Mouse (Mus musculus): Measurements from ENCODE around the gene Dffa. TPM values are rescaled to one million over a fixed set of nuclear protein-coding genes. Genes with fewer than 3 reads are reported as not detected.
"Not testable (repeated sequence)": the region's sequence is repeated elsewhere in the genome, so short reads cannot be mapped to it uniquely, and the experiment has no call there.

The Dffa gene
- polyA plus RNA-seq, 1 experiment from 2014 or later = 26.9 TPM

DNA sequence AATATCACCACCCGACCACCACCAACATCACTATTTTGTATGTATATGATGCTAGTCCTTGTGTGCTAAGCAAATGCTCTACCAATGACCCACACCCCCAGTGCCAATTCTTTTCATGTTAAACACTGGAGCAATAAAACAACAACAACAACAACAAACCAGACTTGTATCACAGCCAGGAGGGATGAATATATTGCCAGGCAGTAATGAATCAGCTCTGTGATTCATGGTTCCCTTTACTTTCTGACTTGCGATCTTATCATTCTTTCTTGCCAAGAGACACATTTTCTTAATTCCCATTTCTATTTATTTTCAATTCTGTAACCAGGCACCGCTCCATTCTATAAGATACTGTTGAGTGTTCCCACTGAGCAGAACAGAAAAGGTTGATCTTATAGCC is 2.5 kb upstream of the Dffa start:
- no peaks in the 10 kb centered on the region for H3K9me3 ChIP-seq (ENCODE audit: control insufficient read depth)
- no peak overlapping the region for H3K4me3 ChIP-seq (ENCODE audit: low read depth, low read length)
- WGBS = 85% methylated on average over 3 of the region's 3 CpGs
- no peak overlapping the region for H3K27ac ChIP-seq (ENCODE audit: low read depth, low read length)
- TF ChIP-seq CTCF (IDR thresholded peaks at IDR 0.05; ENCODE audit: low read depth) = no peak
- peaks cover 4% of the 10 kb centered on the region; the same call in 1 of the 2 replicates for H3K36me3 ChIP-seq (ENCODE audit: control insufficient read depth, insufficient read depth)
- H3K9ac ChIP-seq (ENCODE audit: low read depth, low read length) = no peak overlapping the region
- no peaks in the 10 kb centered on the region for H3K27me3 ChIP-seq (replicated peaks; ENCODE audit: control insufficient read depth, insufficient read depth, low read length)
- peaks cover 6% of the 10 kb centered on the region for H3K4me1 ChIP-seq (replicated peaks; ENCODE audit: control insufficient read depth, insufficient read depth, low read length)
- no peak overlapping the region for H3K4me2 ChIP-seq (replicated peaks; ENCODE audit: low read depth)
- no peak for ATAC-seq

DNA sequence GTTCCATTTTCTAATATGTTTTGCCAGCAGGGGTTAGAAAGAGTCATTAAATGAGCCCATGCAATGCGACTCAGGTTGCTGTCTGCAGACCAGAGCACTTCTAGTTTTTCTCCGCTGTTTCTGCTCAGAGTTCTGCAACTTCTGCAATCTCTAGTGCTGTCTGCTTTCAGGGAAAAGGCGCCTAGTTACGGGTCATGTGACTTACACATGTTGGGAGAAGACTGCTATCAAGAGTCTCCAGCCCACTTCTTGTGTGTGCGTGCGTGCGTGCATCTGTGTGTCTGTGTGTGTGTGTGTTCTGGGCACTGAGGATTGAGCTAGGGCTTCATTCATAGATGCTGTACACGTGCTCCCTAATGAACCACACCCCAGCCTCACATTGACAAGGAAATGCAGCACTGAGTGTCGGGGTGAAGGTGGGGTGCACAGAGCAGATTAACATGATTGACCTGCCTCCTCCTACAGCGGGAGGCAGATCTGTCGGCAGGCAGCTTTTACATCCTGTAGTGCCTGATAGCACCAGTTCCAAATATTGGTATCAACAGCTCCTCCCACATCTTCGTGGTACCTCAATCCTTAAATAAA is 16.1 kb downstream of the Dffa start:
- not testable (repeated sequence) for H3K9ac ChIP-seq (ENCODE audit: low read depth, low read length); H3K4me3 ChIP-seq (ENCODE audit: low read depth, low read length); H3K4me2 ChIP-seq (replicated peaks; ENCODE audit: low read depth); H3K4me1 ChIP-seq (replicated peaks; ENCODE audit: control insufficient read depth, insufficient read depth, low read length); ATAC-seq; H3K27me3 ChIP-seq (replicated peaks; ENCODE audit: control insufficient read depth, insufficient read depth, low read length); H3K9me3 ChIP-seq (ENCODE audit: control insufficient read depth); H3K27ac ChIP-seq (ENCODE audit: low read depth, low read length)
- peaks cover 29% of the 10 kb centered on the region; the same call in 1 of the 2 replicates for H3K36me3 ChIP-seq (ENCODE audit: control insufficient read depth, insufficient read depth)
- WGBS = 77% methylated on average over 12 of the region's 12 CpGs

DNA sequence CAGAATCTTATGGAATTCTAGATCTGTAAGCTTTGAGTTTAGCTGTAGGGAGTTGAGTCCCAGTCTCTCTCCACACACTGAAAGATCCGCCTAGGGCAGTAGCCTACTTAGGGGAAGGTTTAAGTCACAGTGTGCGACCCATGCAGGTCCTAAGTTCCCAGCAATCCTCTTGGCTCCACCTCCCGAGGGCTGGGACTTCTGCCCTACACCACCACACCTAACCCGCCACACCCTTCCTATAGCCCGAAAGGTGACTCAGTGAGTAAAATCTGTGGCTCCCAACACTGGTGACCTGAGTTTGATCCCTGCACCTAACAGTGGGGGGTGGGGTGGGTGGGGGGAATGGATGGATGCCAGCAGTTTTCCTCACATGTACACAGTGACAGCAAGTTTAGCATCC is 19.5 kb downstream of the Dffa start:
- no peak overlapping the region for H3K27ac ChIP-seq (ENCODE audit: low read depth, low read length)
- no peak overlapping the region for H3K9ac ChIP-seq (ENCODE audit: low read depth, low read length)
- H3K4me1 ChIP-seq (replicated peaks; ENCODE audit: control insufficient read depth, insufficient read depth, low read length) = no peaks in the 10 kb centered on the region
- peak; percentile 43; the same call in 1 of the 2 replicates for ATAC-seq
- WGBS = 46% methylated on average over 5 of the region's 5 CpGs
- H3K4me3 ChIP-seq (ENCODE audit: low read depth, low read length) = no peak overlapping the region
- no peaks in the 10 kb centered on the region for H3K27me3 ChIP-seq (replicated peaks; ENCODE audit: control insufficient read depth, insufficient read depth, low read length)
- H3K36me3 ChIP-seq (ENCODE audit: control insufficient read depth, insufficient read depth) = peaks cover 12% of the 10 kb centered on the region; the same call in 1 of the 2 replicates
- H3K4me2 ChIP-seq (replicated peaks; ENCODE audit: low read depth) = no peak overlapping the region
- TF ChIP-seq CTCF (IDR thresholded peaks at IDR 0.05; ENCODE audit: low read depth) = no peak
- no peaks in the 10 kb centered on the region for H3K9me3 ChIP-seq (ENCODE audit: control insufficient read depth)

GRCm38 (mm10) chr4:149125341-149126114 is 21.6 kb downstream of the Dffa start:
- 0 out of 2 replicates have a peak, but pooled peaks have one; percentile 16 for ATAC-seq
- no peak overlapping the region for H3K4me3 ChIP-seq (ENCODE audit: low read depth, low read length)
- no peak overlapping the region for H3K4me2 ChIP-seq (replicated peaks; ENCODE audit: low read depth)
- H3K9me3 ChIP-seq (ENCODE audit: control insufficient read depth) = no peaks in the 10 kb centered on the region
- H3K27ac ChIP-seq (ENCODE audit: low read depth, low read length) = no peak overlapping the region
- no peaks in the 10 kb centered on the region for H3K27me3 ChIP-seq (replicated peaks; ENCODE audit: control insufficient read depth, insufficient read depth, low read length)
- H3K36me3 ChIP-seq (ENCODE audit: control insufficient read depth, insufficient read depth) = peaks cover 4% of the 10 kb centered on the region; the same call in 1 of the 2 replicates
- H3K9ac ChIP-seq (ENCODE audit: low read depth, low read length) = no peak overlapping the region
- WGBS = 72% methylated on average over 11 of the region's 11 CpGs
- H3K4me1 ChIP-seq (replicated peaks; ENCODE audit: control insufficient read depth, insufficient read depth, low read length) = no peaks in the 10 kb centered on the region
- no peak for TF ChIP-seq CTCF (IDR thresholded peaks at IDR 0.05; ENCODE audit: low read depth)

- no peak for TF ChIP-seq CTCF (IDR thresholded peaks at IDR 0.05; ENCODE audit: low read depth)
- Histone ChIP-seq H3K4me1 (replicated peaks; ENCODE audit: control insufficient read depth, insufficient read depth, low read length) (no peaks in the 10 kb centered on the region), H3K27me3 (replicated peaks; ENCODE audit: control insufficient read depth, insufficient read depth, low read length) (no peaks in the 10 kb centered on the region), H3K27ac (ENCODE audit: low read depth, low read length) (no peak overlapping the region), H3K9ac (ENCODE audit: low read depth, low read length) (0 out of 2 replicates have a peak overlapping the region, but pooled peaks have one; percentile 3), H3K36me3 (ENCODE audit: control insufficient read depth, insufficient read depth) (peaks cover 4% of the 10 kb centered on the region; the same call in 1 of the 2 replicates), H3K4me2 (replicated peaks; ENCODE audit: low read depth) (no peak overlapping the region), H3K9me3 (ENCODE audit: control insufficient read depth) (no peaks in the 10 kb centered on the region), H3K4me3 (ENCODE audit: low read depth, low read length) (no peak overlapping the region)
- WGBS = 73% methylated on average over 6 of the region's 6 CpGs
- no peak for ATAC-seq
Observed at GRCm38 (mm10) chr4:149126115-149126509, 22.2 kb downstream of the Dffa start.

- TF ChIP-seq CTCF (IDR thresholded peaks at IDR 0.05; ENCODE audit: low read depth) = no peak
- Histone ChIP-seq H3K9me3 (ENCODE audit: control insufficient read depth) (no peaks in the 10 kb centered on the region), H3K4me3 (ENCODE audit: low read depth, low read length) (no peak within 1 kb of the TSS), H3K4me2 (replicated peaks; ENCODE audit: low read depth) (no peak within 1 kb of the TSS), H3K27me3 (replicated peaks; ENCODE audit: control insufficient read depth, insufficient read depth, low read length) (no peaks in the 10 kb centered on the region), H3K9ac (ENCODE audit: low read depth, low read length) (0 out of 2 replicates have a peak within 1 kb of the TSS, but pooled peaks have one; percentile 3), H3K27ac (ENCODE audit: low read depth, low read length) (no peak within 1 kb of the TSS), H3K4me1 (replicated peaks; ENCODE audit: control insufficient read depth, insufficient read depth, low read length) (no peaks in the 10 kb centered on the region), H3K36me3 (ENCODE audit: control insufficient read depth, insufficient read depth) (peaks cover 4% of the 10 kb centered on the region; the same call in 1 of the 2 replicates)
- ATAC-seq = no peak
- WGBS = 81% methylated on average over 11 of the region's 11 CpGs
Observed at GRCm38 (mm10) chr4:149126663-149127062, 22.7 kb downstream of the Dffa start, which contains the start of gene Cort. Cort (minus strand) TSS chr4:149126763.
